Mouse (Mus musculus) cerebellum, postnatal 25 days (tissue): ENCODE data around the gene Mab21l2.

Source experiments
- DNase-seq, 2 experiments: peaks; one replicate each; pipeline ENCODE4 v3.0.0; 2021; ENCODE audit warnings: mixed read lengths in 2 of 2

Gene Mab21l2

DNA sequence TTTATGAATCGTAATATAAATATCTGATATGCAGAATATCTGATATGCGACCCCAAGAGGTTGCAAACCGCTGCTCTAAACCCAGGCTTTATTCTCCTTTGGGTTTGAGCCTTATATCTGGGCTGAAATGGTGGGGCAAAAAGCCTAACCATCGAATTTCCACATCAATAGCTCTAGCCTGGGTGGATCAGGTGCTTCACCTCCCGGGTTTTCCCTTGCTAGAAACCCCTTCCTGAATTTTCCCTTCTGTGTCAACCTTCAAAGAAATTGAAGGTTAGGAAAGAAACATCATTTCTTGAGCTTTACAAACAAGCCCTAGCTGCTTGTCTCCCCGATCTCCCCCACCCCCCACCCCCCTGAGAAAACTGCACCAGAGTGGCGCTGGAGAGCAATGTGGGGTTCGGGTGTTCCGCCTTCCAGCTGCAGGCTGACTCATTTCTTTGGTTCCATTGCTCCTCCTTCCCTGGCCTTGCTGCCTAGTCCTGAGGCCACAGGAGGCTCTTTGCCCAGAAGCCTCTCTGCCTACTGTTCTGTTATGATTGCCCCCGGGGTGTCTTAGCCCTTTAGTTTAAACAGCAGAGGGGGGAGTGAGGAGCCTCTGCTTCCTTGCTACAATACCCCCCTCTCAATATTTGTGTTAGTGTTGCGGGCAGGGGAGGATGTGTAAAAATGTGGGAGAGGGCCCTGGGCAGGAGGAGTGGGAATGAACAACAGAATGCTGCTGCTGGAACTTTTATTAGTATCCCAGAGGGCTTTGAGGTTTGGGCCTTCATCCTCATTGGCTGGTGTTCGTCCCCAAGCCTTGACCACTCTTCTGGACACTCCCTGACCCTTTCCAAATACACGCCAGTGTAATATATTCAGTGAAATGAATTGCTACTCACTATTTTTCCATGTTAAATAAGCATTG lies 9.5 kb downstream of the Mab21l2 start:
- peak in 1 of 2 experiments; percentile 12 for DNase-seq

DNA sequence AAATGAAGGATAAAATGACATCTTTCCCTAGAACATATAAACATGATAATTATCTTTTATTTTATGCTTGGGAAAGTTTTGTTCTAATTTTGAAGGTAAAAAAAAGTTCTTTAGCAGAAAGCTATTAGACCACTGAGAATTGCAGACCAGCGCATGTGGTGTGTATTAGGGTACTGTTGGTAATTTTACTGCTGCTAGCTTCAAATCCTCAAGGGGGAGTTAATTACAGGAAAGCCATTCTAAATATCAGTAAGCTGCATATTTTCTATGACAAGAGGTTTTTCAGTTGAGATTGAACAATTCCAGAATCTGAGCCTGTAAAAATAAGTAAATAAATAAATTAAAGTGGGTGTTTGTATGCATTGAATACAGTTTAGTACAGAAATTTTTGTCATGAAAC lies 11.7 kb downstream of the Mab21l2 start:
- DNase-seq, result no peak

DNA sequence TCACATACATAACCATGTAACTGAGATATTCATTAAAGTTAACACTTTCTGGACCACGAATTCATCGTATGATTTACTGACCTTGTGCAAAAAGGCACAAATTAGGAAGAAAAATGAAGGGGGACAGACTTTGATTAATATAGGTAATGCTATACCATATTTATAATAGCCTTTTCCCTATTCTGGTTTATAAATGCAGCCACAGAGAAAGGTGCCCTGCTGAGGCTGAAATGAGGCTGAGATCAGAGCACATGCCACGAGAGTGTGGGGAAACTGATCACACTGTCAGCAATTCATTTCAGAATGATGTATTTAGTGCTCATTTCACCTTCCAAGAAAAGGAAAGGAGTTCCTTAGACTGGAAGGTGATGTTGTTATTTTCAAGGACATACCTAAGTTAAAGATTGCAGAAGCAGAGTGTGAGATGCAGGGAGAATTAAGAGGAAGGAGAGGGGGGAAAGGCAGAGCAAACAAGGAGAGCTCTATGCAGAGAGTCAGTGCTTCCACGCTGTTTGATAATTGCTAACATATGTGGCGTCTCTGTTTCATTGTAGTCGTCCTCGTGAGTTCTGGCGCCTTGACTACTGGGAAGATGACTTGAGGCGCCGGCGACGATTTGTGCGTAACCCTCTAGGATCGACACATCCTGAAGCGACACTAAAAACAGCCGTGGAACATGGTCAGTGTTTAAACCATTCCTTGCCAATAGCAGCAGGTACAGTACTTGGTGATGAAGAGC lies 16.7 kb downstream of the Mab21l2 start:
- DNase-seq, result no peak

DNA sequence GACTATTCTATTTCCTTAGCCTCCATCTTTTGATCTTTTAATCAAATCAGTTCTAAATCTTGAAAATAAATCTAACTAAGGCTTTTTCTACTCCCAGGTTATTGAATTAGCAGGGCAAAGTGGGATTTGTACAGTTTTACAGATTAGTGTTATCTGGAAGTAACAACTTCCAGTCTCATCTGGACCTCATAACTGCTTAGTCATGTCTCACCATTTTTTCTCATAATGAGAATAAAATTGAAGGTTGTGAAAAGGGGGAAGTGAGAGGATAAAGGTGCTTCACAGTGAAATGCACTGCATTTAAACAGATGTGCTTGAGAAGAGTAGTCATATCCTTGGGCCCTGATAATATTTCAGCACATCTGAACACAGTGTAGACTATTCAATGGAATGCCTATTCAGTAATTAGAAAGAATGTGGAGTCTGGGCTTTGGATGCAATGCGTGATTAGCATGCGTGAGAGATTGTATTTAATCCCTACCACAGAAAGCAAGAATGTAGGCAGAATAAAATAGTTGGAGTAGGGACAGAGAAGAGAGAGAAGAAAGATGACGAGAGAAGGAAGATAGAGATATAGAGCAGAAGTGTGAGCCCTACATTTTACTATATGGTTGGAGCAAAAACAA lies 25.4 kb downstream of the Mab21l2 start:
- DNase-seq, result no peak

DNA sequence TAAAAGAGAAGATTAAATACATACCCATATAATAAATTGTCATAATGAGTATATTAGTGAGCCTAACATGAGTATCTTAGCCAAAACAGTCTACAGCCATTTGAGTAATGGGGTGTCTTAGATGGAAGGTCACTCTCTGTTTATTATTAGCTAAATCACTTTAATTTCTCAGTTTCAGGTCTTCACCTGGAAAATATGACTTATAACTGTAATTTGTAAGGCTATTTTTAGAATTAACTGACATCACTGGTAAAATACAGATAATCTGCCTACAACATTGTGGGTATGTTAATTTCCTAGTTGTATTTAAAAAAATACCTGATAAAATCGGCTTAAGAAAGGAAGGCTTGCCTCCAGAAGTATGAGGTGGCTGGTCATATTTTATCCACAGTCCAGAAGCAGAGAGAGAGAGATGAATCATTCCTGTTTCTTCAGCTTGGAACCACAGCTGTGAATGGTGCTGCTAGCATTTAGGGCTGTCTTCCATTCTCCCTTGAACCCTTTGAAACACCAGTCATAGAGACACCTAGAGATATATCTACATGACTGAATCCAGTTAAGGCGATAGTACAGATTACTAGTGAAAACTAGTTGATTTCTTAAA lies 29.8 kb downstream of the Mab21l2 start:
- DNase-seq, result no peak

DNA sequence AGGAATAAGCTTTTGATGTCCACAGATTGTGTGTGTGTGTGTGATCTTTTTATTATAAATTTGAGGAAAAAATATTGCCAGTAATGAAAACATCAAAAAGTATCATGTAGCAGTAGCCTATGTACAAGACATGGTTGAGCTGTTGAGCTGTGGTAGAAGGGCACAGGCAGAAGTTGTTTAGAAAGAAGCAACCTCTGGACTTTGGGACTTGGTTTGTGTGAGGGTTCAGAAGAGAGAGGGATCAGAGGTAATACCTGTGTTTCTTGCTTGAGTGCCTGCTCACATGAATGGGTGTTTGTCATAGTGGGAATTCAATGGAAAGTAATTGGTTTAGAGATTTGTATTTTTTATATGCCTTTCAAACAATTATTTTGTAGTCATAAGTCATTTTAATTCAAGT lies 47.8 kb downstream of the Mab21l2 start:
- no peak for DNase-seq
